Mouse (Mus musculus): ENCODE data around the gene H2-Q2. TPM values are rescaled to one million over a fixed set of nuclear protein-coding genes. Genes with fewer than 3 reads are reported as not detected.
A peak's percentile ranks its signal among the peaks of the same experiment; 100 is the strongest.
"Not testable (repeated sequence)": the region's sequence is repeated elsewhere in the genome, so short reads cannot be mapped to it uniquely, and the experiment has no call there.

H2-Q2 gene
- total RNA-seq, 2 experiments from 2014 or later: 1.1 to 3.7 TPM

GRCm38 (mm10) chr17:35357086-35357485 lies 15.0 kb downstream of the H2-Q2 start:
- intact Hi-C loops (cut with DNase I): no loop called here
- DNase-seq: no peak

DNA sequence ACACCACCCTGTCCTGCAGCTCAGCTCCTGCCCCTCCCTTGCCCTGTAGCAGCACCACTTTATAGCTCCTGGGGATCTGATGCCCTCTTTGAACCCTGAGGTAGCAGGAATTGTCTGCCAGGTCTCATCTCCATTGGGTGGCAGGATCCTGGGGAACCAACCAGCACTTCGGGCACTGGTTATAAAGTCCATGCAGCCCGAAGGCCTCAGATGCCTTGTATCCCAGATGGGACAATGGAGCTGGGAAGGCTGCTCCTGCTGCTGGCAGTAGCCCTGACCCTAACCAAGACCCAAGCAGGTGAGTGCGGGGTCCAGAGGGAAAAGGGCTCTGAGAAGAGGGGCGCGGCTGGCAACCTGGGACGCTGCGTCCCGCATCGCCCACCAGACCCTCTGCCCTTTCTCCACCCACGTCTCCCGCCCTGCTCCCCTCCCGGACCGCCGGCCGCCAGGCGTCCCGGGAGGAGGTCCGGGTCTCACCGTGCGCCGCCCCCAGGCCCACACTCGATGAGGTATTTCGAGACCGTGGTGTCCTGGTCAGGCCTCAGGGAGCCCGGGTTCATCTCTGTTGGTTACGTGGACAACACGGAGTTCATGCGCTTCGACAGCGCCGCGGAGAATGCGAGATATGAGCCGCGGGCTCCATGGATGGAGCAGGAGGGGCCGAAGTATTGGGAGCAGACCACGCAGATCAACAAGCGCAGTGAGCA lies 16.9 kb downstream of the H2-Q2 start:
- intact Hi-C loops (cut with DNase I): loop anchor here (1.0 kb wide), 1 partner anchor 40 kb away; no protein-coding TSS in a partner anchor
- no peak for DNase-seq

GRCm38 (mm10) chr17:35359470-35359862 lies 17.4 kb downstream of the H2-Q2 start:
- intact Hi-C loops (cut with DNase I): loop anchor here (1.0 kb wide), 1 partner anchor 40 kb away; no protein-coding TSS in a partner anchor
- no peak for DNase-seq

- peak; percentile 88 to 94 for DNase-seq
- intact Hi-C loops (cut with DNase I): no loop called here
Observed at GRCm38 (mm10) chr17:35379369-35379728, 37.3 kb downstream of the H2-Q2 start, which contains the start of gene H2-Q4. Gene H2-Q4, plus strand, starts transcription at chr17:35379617.

- DNase-seq: peak; percentile 34 to 38
- intact Hi-C loops (cut with DNase I): no loop called here
Observed at GRCm38 (mm10) chr17:35379729-35380451, 37.8 kb downstream of the H2-Q2 start.

GRCm38 (mm10) chr17:35389796-35390195 lies 47.8 kb downstream of the H2-Q2 start:
- intact Hi-C loops (cut with DNase I): not testable (repeated sequence)
- peak; percentile 8 to 38 for DNase-seq

- intact Hi-C loops (cut with DNase I); DNase-seq: not testable (repeated sequence)
Observed at GRCm38 (mm10) chr17:35392671-35393070, 50.6 kb downstream of the H2-Q2 start.

DNA sequence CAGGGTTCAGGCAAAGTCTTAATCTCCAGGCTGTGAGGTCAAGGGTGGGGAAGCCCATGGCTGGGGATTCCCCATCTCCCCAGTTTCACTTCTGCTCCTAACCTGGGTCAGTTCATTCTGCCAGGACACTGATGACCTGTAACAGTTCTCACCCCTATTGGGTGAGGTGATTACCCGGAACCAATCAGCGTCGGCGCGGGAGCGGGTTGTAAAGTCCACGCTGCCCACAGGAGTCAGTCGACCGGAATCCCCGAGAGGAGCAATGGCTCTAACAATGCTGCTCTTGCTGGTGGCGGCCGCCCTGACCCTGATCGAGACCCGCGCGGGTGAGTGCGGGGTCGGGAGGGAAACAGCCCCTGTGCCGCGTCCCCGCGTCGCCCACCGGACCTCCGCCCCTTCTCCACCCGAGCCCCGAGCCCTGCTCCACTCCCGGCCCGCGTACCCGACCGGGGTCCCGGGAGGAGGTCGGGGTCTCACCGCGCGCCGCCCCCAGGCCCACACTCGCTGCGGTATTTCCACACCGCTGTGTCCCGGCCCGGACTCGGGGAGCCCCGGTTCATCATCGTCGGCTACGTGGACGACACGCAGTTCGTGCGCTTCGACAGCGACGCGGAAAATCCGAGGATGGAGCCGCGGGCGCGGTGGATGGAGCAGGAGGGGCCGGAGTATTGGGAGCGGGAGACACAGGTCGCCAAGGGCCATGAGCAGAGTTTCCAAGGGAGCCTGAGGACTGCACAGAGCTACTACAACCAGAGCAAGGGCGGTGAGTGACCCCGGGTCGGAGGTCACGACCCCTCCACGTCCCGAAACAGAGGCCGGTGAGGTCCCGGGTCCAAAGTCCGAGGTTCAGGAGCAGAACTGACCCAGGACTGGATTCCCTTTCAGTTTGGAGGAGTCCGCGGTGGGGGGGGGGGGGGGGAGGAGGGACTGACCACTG lies 52.1 kb downstream of the H2-Q2 start:
- intact Hi-C loops (cut with DNase I); DNase-seq: not testable (repeated sequence)

Other genes starting within 250 kb of the H2-Q2 start
- not detected for gene Ly6g5c, start 234.0 kb upstream of the H2-Q2 start, total RNA-seq (2021)
- gene Ly6g5b, start 226.8 kb upstream of the H2-Q2 start, total RNA-seq (2021): under 1 TPM in 1 of 2 experiments, not detected in 1; 0.41 TPM
- 1 to 10 TPM; 7.0 to 7.7 TPM for gene Gpank1, start 220.8 kb upstream of the H2-Q2 start, total RNA-seq (2021)
- 100 to 1,000 TPM; 172 to 176 TPM for gene Csnk2b, start 220.2 kb upstream of the H2-Q2 start, total RNA-seq (2021)
- 10 to 100 TPM; 28.0 to 29.6 TPM for gene D17H6S53E, start 215.9 kb upstream of the H2-Q2 start, total RNA-seq (2021)
- gene Apom, start 210.2 kb upstream of the H2-Q2 start, total RNA-seq (2021): not detected
- 100 to 1,000 TPM; 237 to 245 TPM for gene Bag6, start 207.1 kb upstream of the H2-Q2 start, total RNA-seq (2021)
- gene Prrc2a, start 177.3 kb upstream of the H2-Q2 start, total RNA-seq (2021): 100 to 1,000 TPM; 148 to 174 TPM
- gene Aif1, start 166.2 kb upstream of the H2-Q2 start, total RNA-seq (2021): 1 to 10 TPM; 1.4 to 2.8 TPM
- gene Lst1, start 153.8 kb upstream of the H2-Q2 start, total RNA-seq (2021): 1 to 10 TPM; 3.8 to 4.0 TPM
- gene Ltb, start 147.8 kb upstream of the H2-Q2 start, total RNA-seq (2021): 1 to 10 TPM; 1.2 to 3.8 TPM
- under 1 TPM; 0.29 to 0.39 TPM for gene Tnf, start 140.2 kb upstream of the H2-Q2 start, total RNA-seq (2021)
- gene Lta, start 136.9 kb upstream of the H2-Q2 start, total RNA-seq (2021): under 1 TPM in 1 of 2 experiments, not detected in 1; 0.20 TPM
- gene Gm16181, start 121.4 kb upstream of the H2-Q2 start, total RNA-seq (2021): under 1 TPM in 1 of 2 experiments, not detected in 1; 0.71 TPM
- 1 to 10 TPM; 4.1 to 4.4 TPM for gene Atp6v1g2, start 108.6 kb upstream of the H2-Q2 start, total RNA-seq (2021)
- 10 to 100 TPM in 1 of 2 experiments, 1 to 10 TPM in 1; 8.4 to 10.4 TPM for gene Nfkbil1, start 106.5 kb upstream of the H2-Q2 start, total RNA-seq (2021)
- gene Ddx39b, start 100.5 kb upstream of the H2-Q2 start, total RNA-seq (2021): 100 to 1,000 TPM; 107 to 118 TPM
- 10 to 100 TPM; 77.3 to 77.5 TPM for gene H2-D1, start 79.5 kb upstream of the H2-Q2 start, total RNA-seq (2021)
- gene H2-Q1, start 21.8 kb upstream of the H2-Q2 start, total RNA-seq (2021): 1 to 10 TPM in 1 of 2 experiments, under 1 TPM in 1; 0.57 to 1.2 TPM
- 1 to 10 TPM; 9.2 to 9.8 TPM for gene H2-Q4, start 37.4 kb downstream of the H2-Q2 start, total RNA-seq (2021)
- under 1 TPM; 0.31 to 0.80 TPM for gene H2-Q6, start 82.6 kb downstream of the H2-Q2 start, total RNA-seq (2021)
- gene H2-Q7, start 96.9 kb downstream of the H2-Q2 start, total RNA-seq (2021): 1 to 10 TPM; 1.3 to 1.9 TPM
- gene H2-Q10, start 127.8 kb downstream of the H2-Q2 start, total RNA-seq (2021): under 1 TPM; 0.12 to 0.20 TPM
- not detected for gene Pou5f1, start 163.8 kb downstream of the H2-Q2 start, total RNA-seq (2021)
- gene Tcf19, start 174.6 kb downstream of the H2-Q2 start, total RNA-seq (2021): 1 to 10 TPM; 6.0 to 7.9 TPM
- 1 to 10 TPM; 4.2 to 4.3 TPM for gene Cchcr1, start 174.9 kb downstream of the H2-Q2 start, total RNA-seq (2021)
- not detected for gene Psors1c2, start 191.0 kb downstream of the H2-Q2 start, total RNA-seq (2021)
- under 1 TPM; 0.15 to 0.17 TPM for gene Cdsn, start 209.9 kb downstream of the H2-Q2 start, total RNA-seq (2021)
- not detected for gene 2300002M23Rik, start 225.2 kb downstream of the H2-Q2 start, total RNA-seq (2021)

Measured in heart, postnatal 14 days (tissue).